Mouse (Mus musculus) intestine, embryonic 14.5 days (tissue): ENCODE results near the gene Tacc2. TPM values are rescaled to one million over a fixed set of nuclear protein-coding genes. Genes with fewer than 3 reads are reported as not detected.
A peak's percentile ranks its signal among the peaks of the same experiment; 100 is the strongest.

Experiments
- ATAC-seq: fragments of 200-750 bp; cut with Nextera tagmentation; replicated peaks from 2 replicates; pipeline ENCODE4 v1.8.0; 2017; ENCODE audit warnings: low read depth, moderate number of reproducible peaks, moderate TSS enrichment, moderate library complexity; ENCODE audit not compliant: low FRiP score, low TSS enrichment
- DNase-seq: peaks from one replicate; pipeline ENCODE4 v3.0.0-alpha.2; 2018; ENCODE audit warnings: low spot score
- H3K27ac ChIP-seq: fragments of 300-500 bp; sonication (generic); 2 replicates; pipeline ENCODE4 v1.5.1; 2014; ENCODE audit warnings: low read depth, mild to moderate bottlenecking, control low read depth
- H3K27me3 ChIP-seq: fragments of 300-500 bp; sonication (generic); replicated peaks from 2 replicates; pipeline ENCODE4 v1.6.1; 2014; ENCODE audit warnings: low read length, control low read depth; ENCODE audit not compliant: control insufficient read depth, insufficient read depth
- H3K36me3 ChIP-seq: fragments of 300-500 bp; sonication (generic); 2 replicates; pipeline ENCODE4 v1.6.1; 2014; ENCODE audit warnings: low read length, control low read depth; ENCODE audit not compliant: control insufficient read depth, insufficient read depth
- H3K4me1 ChIP-seq: fragments of 300-500 bp; sonication (generic); replicated peaks from 2 replicates; pipeline ENCODE4 v1.6.1; 2014; ENCODE audit warnings: low read length, control low read depth, mixed read lengths; ENCODE audit not compliant: control insufficient read depth, insufficient read depth
- H3K4me2 ChIP-seq: fragments of 300-500 bp; sonication (generic); 2 replicates; pipeline ENCODE4 v1.6.1; 2014; ENCODE audit warnings: low read length
- H3K4me3 ChIP-seq: fragments of 300-500 bp; sonication (generic); 2 replicates; pipeline ENCODE4 v1.5.1; 2014; ENCODE audit warnings: low read depth, low read length, control low read depth, mixed read lengths
- H3K9ac ChIP-seq: fragments of 300-500 bp; sonication (generic); 2 replicates; pipeline ENCODE4 v1.6.1; 2014; ENCODE audit warnings: mild to moderate bottlenecking, low read length
- H3K9me3 ChIP-seq: fragments of 300-500 bp; sonication (generic); 2 replicates; pipeline ENCODE4 v1.6.1; 2016; ENCODE audit warnings: low read length, control low read depth; ENCODE audit not compliant: control insufficient read depth
- WGBS: fragments of 180-500 bp; shearing (Covaris S2); extraction: QIAGEN DNeasy Blood & Tissue Kit; methylation state at CpG from one replicate; pipeline ENCODE4 v1.1.7; 2014; 5-methylcytosine and 5-hydroxymethylcytosine counted together
- polyA plus RNA-seq: library from polyadenylated mRNA; unstranded; fragments of >200 nt; fragmentation: Nextera tagmentation; extraction: Ambion mirVana; gene quantifications from 2 replicates; pipeline ENCODE4 v1.2.1, GENCODE M21; 2014

Gene Tacc2
- polyA plus RNA-seq, 1 experiment from 2014 or later: 33.7 TPM

GRCm38 (mm10) chr7:130630956-130631355 is 53.7 kb downstream of the Tacc2 start:
- no peak overlapping the region for H3K27ac ChIP-seq
- no peak overlapping the region for H3K9ac ChIP-seq
- H3K4me2 ChIP-seq: no peak overlapping the region
- no peaks in the 10 kb centered on the region for H3K27me3 ChIP-seq
- no peak overlapping the region for H3K4me3 ChIP-seq
- 83% methylated on average over 3 of the region's 3 CpGs for WGBS
- no peaks in the 10 kb centered on the region for H3K4me1 ChIP-seq
- DNase-seq: no peak
- no peaks in the 10 kb centered on the region for H3K36me3 ChIP-seq
- no peaks in the 10 kb centered on the region for H3K9me3 ChIP-seq
- ATAC-seq: no peak

GRCm38 (mm10) chr7:130631553-130632378 is 54.5 kb downstream of the Tacc2 start:
- no peak overlapping the region for H3K27ac ChIP-seq
- no peaks in the 10 kb centered on the region for H3K36me3 ChIP-seq
- DNase-seq (peak; percentile 62), ATAC-seq (no peak)
- H3K9me3 ChIP-seq: no peaks in the 10 kb centered on the region
- no peak overlapping the region for H3K9ac ChIP-seq
- H3K4me1 ChIP-seq: no peaks in the 10 kb centered on the region
- no peak overlapping the region for H3K4me3 ChIP-seq
- H3K27me3 ChIP-seq: no peaks in the 10 kb centered on the region
- no peak overlapping the region for H3K4me2 ChIP-seq
- 52% methylated on average over 22 of the region's 22 CpGs for whole genome bisulfite sequencing

- DNase-seq (no peak), ATAC-seq (no peak)
- Histone ChIP-seq H3K4me1 (0 out of 2 replicates have a peak, but pooled peaks cover 3% of the 10 kb centered on the region), H3K36me3 (no peaks in the 10 kb centered on the region), H3K9me3 (no peaks in the 10 kb centered on the region), H3K27me3 (no peaks in the 10 kb centered on the region), H3K9ac (no peak overlapping the region), H3K27ac (no peak overlapping the region), H3K4me2 (no peak overlapping the region), H3K4me3 (no peak overlapping the region)
- WGBS: 90% methylated on average over 5 of the region's 5 CpGs
Measured at GRCm38 (mm10) chr7:130632379-130632732, 55.1 kb downstream of the Tacc2 start.

- ATAC-seq: no peak; the same call in 1 of the 2 replicates
- 72% methylated on average over 4 of the region's 4 CpGs for WGBS
- DNase-seq: no peak
- H3K4me2 ChIP-seq: no peak overlapping the region
- H3K27ac ChIP-seq: no peak overlapping the region
- no peaks in the 10 kb centered on the region for H3K36me3 ChIP-seq
- H3K4me1 ChIP-seq: peaks cover 9% of the 10 kb centered on the region; the same call in 1 of the 2 replicates
- H3K9me3 ChIP-seq: no peaks in the 10 kb centered on the region
- H3K9ac ChIP-seq: no peak overlapping the region
- H3K27me3 ChIP-seq: no peaks in the 10 kb centered on the region
- H3K4me3 ChIP-seq: no peak overlapping the region
Measured at GRCm38 (mm10) chr7:130634259-130634871, 57.1 kb downstream of the Tacc2 start.

- H3K27ac ChIP-seq: no peak overlapping the region
- 39% methylated on average over 7 of the region's 7 CpGs for WGBS
- no peak overlapping the region for H3K9ac ChIP-seq
- H3K27me3 ChIP-seq: no peaks in the 10 kb centered on the region
- no peaks in the 10 kb centered on the region for H3K36me3 ChIP-seq
- no peak overlapping the region for H3K4me3 ChIP-seq
- DNase-seq (no peak), ATAC-seq (no peak)
- no peak overlapping the region for H3K4me2 ChIP-seq
- H3K9me3 ChIP-seq: no peaks in the 10 kb centered on the region
- H3K4me1 ChIP-seq: peaks cover 9% of the 10 kb centered on the region; the same call in 1 of the 2 replicates
Measured at GRCm38 (mm10) chr7:130635212-130635611, 58.0 kb downstream of the Tacc2 start.

- H3K4me3 ChIP-seq: no peak overlapping the region
- ATAC-seq (no peak), DNase-seq (no peak)
- H3K36me3 ChIP-seq: no peaks in the 10 kb centered on the region
- no peaks in the 10 kb centered on the region for H3K9me3 ChIP-seq
- no peak overlapping the region for H3K4me2 ChIP-seq
- H3K9ac ChIP-seq: no peak overlapping the region
- H3K27ac ChIP-seq: no peak overlapping the region
- peaks cover 9% of the 10 kb centered on the region; the same call in 1 of the 2 replicates for H3K4me1 ChIP-seq
- H3K27me3 ChIP-seq: no peaks in the 10 kb centered on the region
- WGBS: 89% methylated on average over 3 of the region's 3 CpGs
Measured at GRCm38 (mm10) chr7:130636274-130636673, 59.0 kb downstream of the Tacc2 start.

GRCm38 (mm10) chr7:130636902-130637301 is 59.7 kb downstream of the Tacc2 start:
- H3K4me1 ChIP-seq: peaks cover 9% of the 10 kb centered on the region; the same call in 1 of the 2 replicates
- H3K36me3 ChIP-seq: no peaks in the 10 kb centered on the region
- WGBS: 84% methylated on average over 4 of the region's 4 CpGs
- H3K4me2 ChIP-seq: no peak overlapping the region
- H3K27ac ChIP-seq: no peak overlapping the region
- H3K9ac ChIP-seq: no peak overlapping the region
- H3K9me3 ChIP-seq: no peaks in the 10 kb centered on the region
- no peaks in the 10 kb centered on the region for H3K27me3 ChIP-seq
- DNase-seq (no peak), ATAC-seq (no peak)
- H3K4me3 ChIP-seq: no peak overlapping the region

- WGBS: 20% methylated on average over 6 of the region's 6 CpGs
- Histone ChIP-seq H3K27ac (no peak overlapping the region), H3K9ac (no peak overlapping the region), H3K36me3 (no peaks in the 10 kb centered on the region), H3K9me3 (no peaks in the 10 kb centered on the region), H3K4me3 (no peak overlapping the region), H3K4me1 (peaks cover 9% of the 10 kb centered on the region; the same call in 1 of the 2 replicates), H3K27me3 (no peaks in the 10 kb centered on the region), H3K4me2 (no peak overlapping the region)
- ATAC-seq (no peak), DNase-seq (no peak)
Measured at GRCm38 (mm10) chr7:130637811-130638210, 60.6 kb downstream of the Tacc2 start.
